Comparison of ENCODE assay signal across 23 mouse cellular contexts in genomic region chr6:23028251-23028650, GRCm38 (mm10).
DNase-seq lines count a peak whose midpoint lies in the region; ATAC-seq and TF ChIP-seq lines count a peak whose summit lies in the region.
"Had no signal": no experiment of that assay in that cellular context is flagged by ENCODE, and none has a peak within 500 bp of the region (broad histone marks: within the 10 kb centered on the region; RNA-seq: fewer than 3 reads in every experiment).

No protein-coding gene starts in this region.

- no peak overlapping the region for H3K4me3 ChIP-seq in lung, embryonic 14.5 days (ENCODE audit: low read depth, low read length)
- H3K4me3 ChIP-seq in neural tube, embryonic 14.5 days (ENCODE audit: low read depth, low read length): no peak overlapping the region
- H3K4me3 ChIP-seq in neural tube, embryonic 15.5 days (replicated peaks): no peak overlapping the region
- no peak overlapping the region for H3K4me3 ChIP-seq in hindbrain, embryonic 10.5 days
- H3K4me3 ChIP-seq: embryonic facial prominence, embryonic 15.5 days; erythroblast, embryonic 14.5 days; forebrain, embryonic 10.5 days; gastrocnemius, adult 2 months; hindbrain, embryonic 13.5 days had no signal

- H3K9ac ChIP-seq in lung, embryonic 14.5 days: no peak overlapping the region
- no peak overlapping the region for H3K9ac ChIP-seq in neural tube, embryonic 14.5 days (replicated peaks; ENCODE audit: low read depth, low read length)
- no peak overlapping the region for H3K9ac ChIP-seq in neural tube, embryonic 15.5 days (replicated peaks)
- H3K9ac ChIP-seq: embryonic facial prominence, embryonic 15.5 days; hindbrain, embryonic 13.5 days had no signal

- no peaks in the 10 kb centered on the region for H3K9me3 ChIP-seq in lung, embryonic 14.5 days (ENCODE audit: low read depth, low read length)
- no peaks in the 10 kb centered on the region for H3K9me3 ChIP-seq in neural tube, embryonic 14.5 days (ENCODE audit: control insufficient read depth, low read length)
- H3K9me3 ChIP-seq in neural tube, embryonic 15.5 days (replicated peaks): no peaks in the 10 kb centered on the region
- no peaks in the 10 kb centered on the region for H3K9me3 ChIP-seq in hindbrain, embryonic 10.5 days
- H3K9me3 ChIP-seq: embryonic facial prominence, embryonic 15.5 days; forebrain, embryonic 10.5 days; G1E; hindbrain, embryonic 13.5 days had no signal

- DNase-seq in lung, embryonic 14.5 days: peak; percentile 22
- DNase-seq in lung, adult 18-20 months: no peak
- peak; percentile 46 for DNase-seq in ZHBTc4 (ENCODE audit: low read depth, low spot score)
- peak; percentile 6 for DNase-seq in mesoderm, embryonic 11.5 days (ENCODE audit: low read depth, low spot score)
- no peak for DNase-seq in adrenal gland, postnatal 14 days
- no peak for DNase-seq in hindbrain, embryonic 10.5 days (ENCODE audit: low spot score)
- DNase-seq: adrenal gland, adult 2 months; adrenal gland, postnatal 36 days; cerebellum, adult 2 months; cerebellum, postnatal 14 days; gastrocnemius, adult 2 months; gastrocnemius, postnatal 25 days; heart, postnatal 10 days; heart, postnatal 4 days had no signal

- no peaks in the 10 kb centered on the region for H3K4me1 ChIP-seq in lung, embryonic 14.5 days (ENCODE audit: insufficient read depth)
- no peaks in the 10 kb centered on the region for H3K4me1 ChIP-seq in neural tube, embryonic 14.5 days (ENCODE audit: control insufficient read depth, insufficient read depth, low read length)
- H3K4me1 ChIP-seq in neural tube, embryonic 15.5 days: no peaks in the 10 kb centered on the region
- H3K4me1 ChIP-seq in hindbrain, embryonic 10.5 days (replicated peaks): no peaks in the 10 kb centered on the region
- H3K4me1 ChIP-seq: embryonic facial prominence, embryonic 15.5 days; forebrain, embryonic 10.5 days; hindbrain, embryonic 13.5 days had no signal

- 48% methylated on average over 1 of the region's 1 CpGs for WGBS in lung, embryonic 14.5 days
- 62% methylated on average over 1 of the region's 1 CpGs for WGBS in neural tube, embryonic 14.5 days
- WGBS in neural tube, embryonic 15.5 days: 56% methylated on average over 1 of the region's 1 CpGs
- WGBS in hindbrain, embryonic 10.5 days: 78% methylated on average over 1 of the region's 1 CpGs

- no peak overlapping the region for H3K27ac ChIP-seq in lung, embryonic 14.5 days (ENCODE audit: low read depth)
- no peak overlapping the region for H3K27ac ChIP-seq in neural tube, embryonic 14.5 days (ENCODE audit: low read depth, low read length)
- H3K27ac ChIP-seq in neural tube, embryonic 15.5 days (replicated peaks): no peak overlapping the region
- H3K27ac ChIP-seq in hindbrain, embryonic 10.5 days: no peak overlapping the region
- H3K27ac ChIP-seq: embryonic facial prominence, embryonic 15.5 days; forebrain, embryonic 10.5 days; gastrocnemius, adult 2 months; hindbrain, embryonic 13.5 days; hindbrain, postnatal 0 days had no signal

- H3K27me3 ChIP-seq in lung, embryonic 14.5 days (ENCODE audit: insufficient read depth, low read length): no peaks in the 10 kb centered on the region
- no peaks in the 10 kb centered on the region for H3K27me3 ChIP-seq in neural tube, embryonic 14.5 days (ENCODE audit: control insufficient read depth, insufficient read depth, low read length)
- no peaks in the 10 kb centered on the region for H3K27me3 ChIP-seq in neural tube, embryonic 15.5 days (replicated peaks)
- no peaks in the 10 kb centered on the region for H3K27me3 ChIP-seq in hindbrain, embryonic 10.5 days (ENCODE audit: insufficient read depth, poor library complexity, severe bottlenecking)
- H3K27me3 ChIP-seq: embryonic facial prominence, embryonic 15.5 days; hindbrain, embryonic 13.5 days had no signal

- TF ChIP-seq CTCF in lung, embryonic 14.5 days (IDR thresholded peaks at IDR 0.05; ENCODE audit: low read depth): no peak

- ATAC-seq in lung, embryonic 14.5 days (ENCODE audit: insufficient read depth): no peak; the same call in 1 of the 2 replicates
- ATAC-seq in neural tube, embryonic 14.5 days (ENCODE audit: low read depth): peak; percentile 51; the same call in 1 of the 2 replicates
- ATAC-seq in neural tube, embryonic 15.5 days (ENCODE audit: low FRiP score): no peak
- ATAC-seq: forebrain, embryonic 14.5 days; hindbrain, postnatal 0 days had no signal

- H3K4me2 ChIP-seq in lung, embryonic 14.5 days: no peak overlapping the region
- H3K4me2 ChIP-seq in neural tube, embryonic 14.5 days (ENCODE audit: low read depth, low read length): no peak overlapping the region
- H3K4me2 ChIP-seq in neural tube, embryonic 15.5 days: no peak overlapping the region
- H3K4me2 ChIP-seq: embryonic facial prominence, embryonic 15.5 days; hindbrain, embryonic 13.5 days had no signal

- H3K36me3 ChIP-seq in lung, embryonic 14.5 days (ENCODE audit: insufficient read depth): no peaks in the 10 kb centered on the region
- no peaks in the 10 kb centered on the region for H3K36me3 ChIP-seq in neural tube, embryonic 14.5 days (ENCODE audit: control insufficient read depth, insufficient read depth, low read length)
- peaks cover 7% of the 10 kb centered on the region; the same call in 1 of the 2 replicates for H3K36me3 ChIP-seq in neural tube, embryonic 15.5 days
- H3K36me3 ChIP-seq in hindbrain, embryonic 10.5 days: peaks cover 7% of the 10 kb centered on the region; the same call in 1 of the 2 replicates
- H3K36me3 ChIP-seq: embryonic facial prominence, embryonic 15.5 days; G1E had no signal

Comparison
In these comparisons a context has a peak if more than half of its experiments do, and no peak if none do; other contexts are left out.
1. DNase-seq: peak in lung, embryonic 14.5 days (single experiment), ZHBTc4 (single experiment) and mesoderm, embryonic 11.5 days (single experiment); none in lung, adult 18-20 months (0 of 2), adrenal gland, postnatal 14 days (single experiment) and hindbrain, embryonic 10.5 days (single experiment).